Mouse (Mus musculus) naive thymus-derived CD4-positive, alpha-beta T cell, adult 5 months (primary cell): ENCODE results near the gene Arl5c. TPM values are rescaled to one million over a fixed set of nuclear protein-coding genes. Genes with fewer than 3 reads are reported as not detected.

ENCODE experiments used
- polyA plus RNA-seq: library from polyadenylated mRNA; unstranded; fragments of 100-300 nt; shearing (Covaris generic); gene quantifications from one replicate; pipeline ENCODE4 v1.2.1, GENCODE M21; 2017

The Arl5c gene
- 99.2 TPM for polyA plus RNA-seq

DNA sequence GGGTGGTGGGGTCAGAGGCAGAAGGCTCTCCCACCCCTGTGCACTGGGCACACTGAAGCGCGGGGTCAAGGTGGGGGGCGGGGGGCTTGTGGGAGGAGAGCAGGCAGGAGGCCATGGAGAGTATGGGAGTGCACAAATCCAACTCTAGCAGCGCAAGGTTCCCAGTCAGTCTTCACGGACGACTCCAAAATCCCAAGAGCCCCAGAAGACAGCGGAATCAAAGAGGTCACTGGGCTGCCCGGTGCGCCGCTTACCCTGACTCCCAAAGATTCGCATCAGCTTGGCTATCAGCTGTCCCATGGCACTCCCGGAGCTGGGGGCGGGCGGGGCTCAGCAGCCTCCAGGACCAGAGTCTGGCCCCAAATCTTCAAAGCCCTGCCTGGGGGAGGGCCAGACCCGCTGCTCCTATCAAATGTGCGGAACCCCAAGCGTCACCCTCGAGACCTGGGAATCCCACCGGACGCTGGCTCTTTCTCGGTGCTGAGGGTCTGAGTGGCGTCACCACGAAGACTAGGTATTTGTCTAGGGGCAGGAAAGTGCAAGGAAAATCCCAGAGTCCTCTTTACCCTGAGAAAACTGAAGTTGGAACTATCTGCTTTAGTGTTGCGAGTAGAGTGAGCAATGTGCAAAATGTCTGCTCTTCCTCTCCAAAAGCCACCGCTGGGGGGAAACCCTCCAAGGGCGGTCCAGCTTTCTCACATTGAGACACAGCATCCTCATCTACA, at the start of gene Arl5c:
TSS of gene Arl5c (minus strand) at position 618 of the 725 bp plus-strand sequence.

DNA sequence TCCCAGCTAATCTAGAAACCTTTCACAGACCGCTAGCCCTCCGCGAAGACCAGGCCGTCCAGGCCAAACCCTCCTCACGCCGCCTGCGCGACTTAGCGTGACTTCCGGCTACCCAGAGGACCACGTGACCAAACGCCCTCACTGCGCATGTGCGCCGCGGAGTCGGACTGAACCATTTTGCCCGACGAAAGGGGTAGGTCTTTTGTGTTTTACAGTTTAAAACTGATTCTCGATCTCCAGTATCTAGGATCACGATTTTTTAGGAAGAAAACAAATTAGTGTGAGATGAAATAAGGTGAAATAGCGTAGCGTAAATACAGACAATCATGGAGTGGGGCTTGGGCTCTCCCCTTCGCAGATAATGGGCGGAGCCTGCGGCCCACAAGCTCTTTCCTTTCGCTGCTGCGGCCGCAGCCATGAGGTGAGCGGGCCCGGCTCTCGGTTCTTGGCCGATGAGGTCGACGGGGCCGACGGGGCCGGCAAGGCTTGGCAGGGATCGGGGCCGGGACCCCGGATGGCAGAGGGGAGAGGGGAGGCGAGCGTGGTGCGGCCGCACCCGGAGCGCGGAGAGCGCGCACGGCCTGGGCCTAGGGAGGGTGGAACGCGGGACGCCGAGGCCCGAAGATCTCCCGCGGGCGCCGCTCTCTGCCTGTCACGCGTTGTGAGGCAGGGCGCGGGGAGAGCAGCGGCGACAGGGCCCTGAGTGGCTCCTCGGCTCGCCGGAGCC, 30.8 kb upstream of the Arl5c start, which contains the start of gene Rpl19:
TSS of gene Rpl19 (plus strand) at position 141 of the 727 bp plus-strand sequence.

GRCm38 (mm10) chr11:98022555-98023371, 26.8 kb upstream of the Arl5c start, which contains the start of gene Cacnb1:
Gene Cacnb1, minus strand, starts transcription at chr11:98023034.

GRCm38 (mm10) chr11:97985727-97986677, 10.0 kb downstream of the Arl5c start, which contains the start of gene Plxdc1:
Gene Plxdc1, minus strand, starts transcription at chr11:97986444.

Other genes starting within 250 kb of the Arl5c start
- 38.7 TPM for gene Cwc25, start 229.6 kb downstream of the Arl5c start, polyA plus RNA-seq
- not detected for gene 1700001P01Rik, start 220.3 kb downstream of the Arl5c start, polyA plus RNA-seq
- gene Rpl23, start 213.7 kb downstream of the Arl5c start, polyA plus RNA-seq, result 591 TPM
- gene Lasp1, start 197.2 kb downstream of the Arl5c start, polyA plus RNA-seq, result 126 TPM
- gene B230217C12Rik, start 155.4 kb downstream of the Arl5c start, polyA plus RNA-seq, result not detected
- 0.73 TPM for gene Fbxo47, start 112.0 kb downstream of the Arl5c start, polyA plus RNA-seq
- 0.32 TPM for gene Plxdc1, start 9.7 kb downstream of the Arl5c start, polyA plus RNA-seq
- 18.1 TPM for gene Cacnb1, start 26.9 kb upstream of the Arl5c start, polyA plus RNA-seq
- 2,102 TPM for gene Rpl19, start 30.5 kb upstream of the Arl5c start, polyA plus RNA-seq
- gene Stac2, start 57.3 kb upstream of the Arl5c start, polyA plus RNA-seq, result not detected
- gene Fbxl20, start 154.2 kb upstream of the Arl5c start, polyA plus RNA-seq, result 44.7 TPM
- 58.6 TPM for gene Med1, start 197.1 kb upstream of the Arl5c start, polyA plus RNA-seq
- 22.2 TPM for gene Cdk12, start 206.9 kb upstream of the Arl5c start, polyA plus RNA-seq